22 mouse cellular contexts compared by ENCODE assay signal in the genomic region with DNA sequence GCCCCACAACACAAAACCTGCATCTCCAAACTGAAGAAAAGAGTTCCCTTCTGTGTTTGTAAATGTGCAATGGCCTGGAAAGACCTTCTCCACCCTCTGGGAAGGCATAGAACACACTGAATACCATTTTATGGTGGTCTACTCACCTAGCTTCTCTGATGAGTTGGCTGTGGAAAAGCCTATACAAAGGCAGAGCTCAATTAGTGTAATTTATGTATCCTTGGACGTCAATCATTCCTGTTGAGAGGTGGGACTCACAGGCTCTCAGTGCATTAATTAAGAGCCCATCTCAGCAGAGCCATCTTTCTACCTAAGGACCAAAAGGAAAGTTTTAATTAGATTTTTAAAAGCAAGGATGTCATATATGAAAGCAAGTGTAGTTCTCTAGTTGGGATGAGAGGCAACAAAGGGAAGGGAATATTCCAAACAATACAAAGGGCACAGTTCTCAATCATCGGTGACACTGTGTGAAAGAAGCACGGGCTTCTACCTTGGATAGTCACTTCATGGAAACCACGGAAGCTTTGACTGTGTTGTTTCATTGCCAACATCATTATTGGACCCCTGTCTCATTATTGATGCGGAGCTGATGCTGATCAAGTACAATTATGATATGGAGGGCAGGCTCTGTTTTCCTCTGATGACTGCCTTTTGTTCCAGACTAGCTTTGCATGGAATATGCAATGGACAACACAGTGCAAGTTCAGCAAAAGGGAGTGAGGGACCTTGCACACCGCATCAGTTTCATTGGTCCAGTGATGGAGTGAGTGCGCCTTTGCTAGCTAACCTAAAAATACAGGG.
A peak's percentile ranks its signal among the peaks of the same experiment; 100 is the strongest.
DNase-seq lines count a peak whose midpoint lies in the region; ATAC-seq and TF ChIP-seq lines count a peak whose summit lies in the region.
"Had no signal": no experiment of that assay in that cellular context is flagged by ENCODE, and none has a peak within 500 bp of the region (broad histone marks: within the 10 kb centered on the region; RNA-seq: fewer than 3 reads in every experiment).

No protein-coding gene starts in this region.

- H3K27ac ChIP-seq in hindbrain, embryonic 10.5 days: peak overlapping the region; percentile 75
- no peak overlapping the region for H3K27ac ChIP-seq in hindbrain, embryonic 16.5 days (ENCODE audit: low read depth, low read length)
- H3K27ac ChIP-seq in forebrain, embryonic 14.5 days (ENCODE audit: low read depth, low read length): no peak overlapping the region
- peak overlapping the region; percentile 35 for H3K27ac ChIP-seq in neural tube, embryonic 14.5 days (ENCODE audit: low read depth, low read length)
- H3K27ac ChIP-seq: embryonic facial prominence, embryonic 12.5 days; kidney, embryonic 15.5 days; liver, embryonic 15.5 days; macrophage; stomach, embryonic 15.5 days had no signal

- no peaks in the 10 kb centered on the region for H3K36me3 ChIP-seq in hindbrain, embryonic 10.5 days
- H3K36me3 ChIP-seq in hindbrain, embryonic 16.5 days (ENCODE audit: control insufficient read depth, insufficient read depth, low read length): no peaks in the 10 kb centered on the region
- no peaks in the 10 kb centered on the region for H3K36me3 ChIP-seq in forebrain, embryonic 14.5 days (ENCODE audit: control insufficient read depth, insufficient read depth, low read length)
- H3K36me3 ChIP-seq in neural tube, embryonic 14.5 days (ENCODE audit: control insufficient read depth, insufficient read depth, low read length): no peaks in the 10 kb centered on the region
- H3K36me3 ChIP-seq: embryonic facial prominence, embryonic 12.5 days; kidney, embryonic 15.5 days; liver, embryonic 15.5 days; stomach, embryonic 15.5 days had no signal

- H3K27me3 ChIP-seq in hindbrain, embryonic 10.5 days (ENCODE audit: insufficient read depth, poor library complexity, severe bottlenecking): no peaks in the 10 kb centered on the region
- H3K27me3 ChIP-seq in hindbrain, embryonic 16.5 days (replicated peaks; ENCODE audit: control insufficient read depth, insufficient read depth, low read length): no peaks in the 10 kb centered on the region
- H3K27me3 ChIP-seq in forebrain, embryonic 14.5 days (replicated peaks; ENCODE audit: control insufficient read depth, insufficient read depth, low read length): no peaks in the 10 kb centered on the region
- no peaks in the 10 kb centered on the region for H3K27me3 ChIP-seq in neural tube, embryonic 14.5 days (ENCODE audit: control insufficient read depth, insufficient read depth, low read length)
- H3K27me3 ChIP-seq: CH12.LX; embryonic facial prominence, embryonic 12.5 days; kidney, embryonic 15.5 days; liver, embryonic 15.5 days; stomach, embryonic 15.5 days had no signal

- H3K9ac ChIP-seq in hindbrain, embryonic 16.5 days (ENCODE audit: low read depth, low read length): no peak overlapping the region
- no peak overlapping the region for H3K9ac ChIP-seq in forebrain, embryonic 14.5 days (ENCODE audit: low read length)
- no peak overlapping the region for H3K9ac ChIP-seq in neural tube, embryonic 14.5 days (replicated peaks; ENCODE audit: low read depth, low read length)
- H3K9ac ChIP-seq: embryonic facial prominence, embryonic 12.5 days; kidney, embryonic 15.5 days; liver, embryonic 15.5 days; stomach, embryonic 15.5 days had no signal

- H3K4me2 ChIP-seq in hindbrain, embryonic 16.5 days (ENCODE audit: low read length): no peak overlapping the region
- no peak overlapping the region for H3K4me2 ChIP-seq in forebrain, embryonic 14.5 days (ENCODE audit: low read length)
- no peak overlapping the region; the same call in 1 of the 2 replicates for H3K4me2 ChIP-seq in neural tube, embryonic 14.5 days (ENCODE audit: low read depth, low read length)
- H3K4me2 ChIP-seq: embryonic facial prominence, embryonic 12.5 days; kidney, embryonic 15.5 days; liver, embryonic 15.5 days; stomach, embryonic 15.5 days had no signal

- intact Hi-C loops in left cerebral cortex, postnatal 25 days (cut with DNase I): no loop called here

- no peak for ATAC-seq in hindbrain, embryonic 16.5 days
- peak; percentile 74; the same call in 1 of the 2 replicates for ATAC-seq in forebrain, embryonic 14.5 days
- peak; percentile 44 for ATAC-seq in neural tube, embryonic 14.5 days (ENCODE audit: low read depth)
- ATAC-seq: intestine, postnatal 0 days had no signal

- TF ChIP-seq CTCF in brain, embryonic 14.5 days (IDR thresholded peaks at IDR 0.05; ENCODE audit: borderline replicate concordance, extremely low read depth, insufficient read depth, insufficient read length): no peak

- no peaks in the 10 kb centered on the region for H3K9me3 ChIP-seq in hindbrain, embryonic 10.5 days
- no peaks in the 10 kb centered on the region for H3K9me3 ChIP-seq in hindbrain, embryonic 16.5 days (ENCODE audit: control insufficient read depth, low read length)
- no peaks in the 10 kb centered on the region for H3K9me3 ChIP-seq in forebrain, embryonic 14.5 days (replicated peaks; ENCODE audit: control insufficient read depth, low read length)
- H3K9me3 ChIP-seq in neural tube, embryonic 14.5 days (ENCODE audit: control insufficient read depth, low read length): no peaks in the 10 kb centered on the region
- H3K9me3 ChIP-seq: embryonic facial prominence, embryonic 12.5 days; kidney, embryonic 15.5 days; liver, embryonic 15.5 days; stomach, embryonic 15.5 days had no signal

- no peak for DNase-seq in hindbrain, embryonic 10.5 days (ENCODE audit: low spot score)
- DNase-seq in brain, embryonic 14.5 days (ENCODE audit: low read depth): peak; percentile 71
- peak; percentile 60 for DNase-seq in forebrain, embryonic 14.5 days (ENCODE audit: low spot score)
- no peak for DNase-seq in left cerebral cortex, postnatal 25 days (ENCODE audit: low spot score in 2 of 2)
- DNase-seq in liver: no peak
- DNase-seq: adrenal gland, postnatal 14 days; cerebellum, adult 11-12 months; cerebellum, postnatal 25 days; gastrocnemius, postnatal 36 days; right cerebral cortex, postnatal 25 days; thymus, adult 18-20 months; thymus, postnatal 4 days had no signal

- no peak overlapping the region for H3K4me3 ChIP-seq in hindbrain, embryonic 10.5 days
- H3K4me3 ChIP-seq in hindbrain, embryonic 16.5 days (ENCODE audit: low read length): no peak overlapping the region
- no peak overlapping the region for H3K4me3 ChIP-seq in forebrain, embryonic 14.5 days (ENCODE audit: low read depth, low read length)
- no peak overlapping the region for H3K4me3 ChIP-seq in neural tube, embryonic 14.5 days (ENCODE audit: low read depth, low read length)
- H3K4me3 ChIP-seq: embryonic facial prominence, embryonic 12.5 days; erythroblast, embryonic 14.5 days; kidney, embryonic 15.5 days; liver, embryonic 15.5 days; stomach, embryonic 15.5 days had no signal

- WGBS in hindbrain, embryonic 10.5 days: 63% methylated on average over 7 of the region's 7 CpGs
- WGBS in hindbrain, embryonic 16.5 days: 55% methylated on average over 7 of the region's 7 CpGs
- 30% methylated on average over 7 of the region's 7 CpGs for WGBS in forebrain, embryonic 14.5 days
- WGBS in neural tube, embryonic 14.5 days: 42% methylated on average over 7 of the region's 7 CpGs

- H3K4me1 ChIP-seq in hindbrain, embryonic 10.5 days (replicated peaks): peaks cover 12% of the 10 kb centered on the region
- H3K4me1 ChIP-seq in hindbrain, embryonic 16.5 days (ENCODE audit: control insufficient read depth, insufficient read depth, low read depth, low read length): no peaks in the 10 kb centered on the region
- H3K4me1 ChIP-seq in forebrain, embryonic 14.5 days (ENCODE audit: control insufficient read depth, insufficient read depth, low read length): no peaks in the 10 kb centered on the region
- H3K4me1 ChIP-seq in neural tube, embryonic 14.5 days (ENCODE audit: control insufficient read depth, insufficient read depth, low read length): no peaks in the 10 kb centered on the region
- H3K4me1 ChIP-seq: embryonic facial prominence, embryonic 12.5 days; kidney, embryonic 15.5 days; liver, embryonic 15.5 days; stomach, embryonic 15.5 days had no signal

- no peak for TF ChIP-seq POLR2A in brain, embryonic 14.5 days (IDR thresholded peaks at IDR 0.05; ENCODE audit: borderline replicate concordance, extremely low read depth, insufficient read depth, insufficient read length, poor library complexity, severe bottlenecking)

Comparison
In these comparisons a context has a peak if more than half of its experiments do, and no peak if none do; other contexts are left out.
1. H3K27ac ChIP-seq: peak in hindbrain, embryonic 10.5 days (single experiment) and neural tube, embryonic 14.5 days (single experiment); none in hindbrain, embryonic 16.5 days (single experiment) and forebrain, embryonic 14.5 days (single experiment).
2. DNase-seq: peak in brain, embryonic 14.5 days (single experiment) and forebrain, embryonic 14.5 days (single experiment); none in hindbrain, embryonic 10.5 days (single experiment), left cerebral cortex, postnatal 25 days (0 of 2) and liver (single experiment).